Mouse (Mus musculus) kidney, adult 11 months (tissue): ENCODE measurements around the gene Rab34.

Experiments used
- DNase-seq: peaks from one replicate; pipeline ENCODE4 v3.0.0; 2022

Gene Rab34

DNA sequence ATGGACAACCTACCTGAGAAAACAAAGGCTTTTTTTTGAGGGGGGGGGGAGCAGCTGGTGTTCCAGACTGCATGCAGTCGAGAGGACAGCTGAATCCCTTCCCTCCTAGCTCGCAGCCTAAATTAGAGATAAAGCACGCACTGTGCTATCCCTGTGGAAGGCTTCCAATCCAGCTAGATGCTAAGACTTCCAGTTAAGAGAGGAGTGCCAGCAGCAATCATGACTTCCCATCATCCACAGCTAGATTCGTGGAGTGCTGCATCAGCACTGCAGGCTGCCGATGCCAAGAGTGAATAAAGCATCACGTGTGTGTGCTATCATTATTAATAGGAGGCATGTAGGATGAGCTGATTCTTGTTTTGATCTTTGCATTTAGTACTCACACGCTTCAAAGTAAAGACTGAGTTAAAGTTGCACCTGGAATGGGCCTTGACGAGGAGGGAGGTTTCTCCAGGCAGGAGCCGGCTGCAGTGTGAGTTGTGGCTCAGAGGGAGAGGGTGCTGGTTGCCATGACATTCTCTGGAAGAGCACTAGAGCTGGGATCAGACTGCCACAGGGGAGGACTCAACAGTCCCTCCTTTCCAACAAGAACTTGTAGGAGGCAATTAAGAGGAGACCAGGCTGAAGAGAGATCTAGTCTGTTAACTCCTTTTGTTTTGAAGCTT is 52.1 kb downstream of the Rab34 start:
- no peak for DNase-seq
